Mouse (Mus musculus): Measurements from ENCODE around the gene Nip7. TPM values are rescaled to one million over a fixed set of nuclear protein-coding genes. Genes with fewer than 3 reads are reported as not detected.

Nip7 gene
- polyA plus RNA-seq (2014; fragmentation: Nextera tagmentation; extraction: Ambion mirVana), result 101 and 108 TPM in 2 replicates

- under 1% methylated on average over 88 of the region's 88 CpGs for WGBS
- Histone ChIP-seq H3K27me3 (ENCODE audit: insufficient read depth, low read length) (no peaks in the 10 kb centered on the region), H3K27ac (ENCODE audit: low read depth) (peak within 1 kb of the TSS; percentile 80), H3K4me1 (ENCODE audit: insufficient read depth) (no peaks in the 10 kb centered on the region), H3K4me2 (peak within 1 kb of the TSS; percentile 82), H3K9ac (peak within 1 kb of the TSS; percentile 80), H3K9me3 (ENCODE audit: low read depth, low read length) (no peaks in the 10 kb centered on the region), H3K36me3 (ENCODE audit: insufficient read depth) (peaks cover 56% of the 10 kb centered on the region), H3K4me3 (ENCODE audit: low read depth, low read length) (peak within 1 kb of the TSS; percentile 100)
- TF ChIP-seq CTCF (IDR thresholded peaks at IDR 0.05; ENCODE audit: low read depth), result 0 out of 2 replicates have a peak, but pooled peaks have one; percentile 3
- peak; percentile 97 for ATAC-seq (ENCODE audit: insufficient read depth)
- peak; percentile 99 for DNase-seq
Observed at GRCm38 (mm10) chr8:107056076-107056972, at the start of gene Nip7, which contains the start of gene Cog8. Nip7 (plus strand) TSS chr8:107056877. Cog8 (minus strand) TSS chr8:107056689.

GRCm38 (mm10) chr8:107007795-107008194 is 48.9 kb upstream of the Nip7 start:
- H3K9ac ChIP-seq, result no peak overlapping the region
- H3K4me1 ChIP-seq (ENCODE audit: insufficient read depth), result no peaks in the 10 kb centered on the region
- H3K27me3 ChIP-seq (ENCODE audit: insufficient read depth, low read length), result no peaks in the 10 kb centered on the region
- H3K4me2 ChIP-seq, result no peak overlapping the region
- no peak overlapping the region for H3K27ac ChIP-seq (ENCODE audit: low read depth)
- no peak for ATAC-seq (ENCODE audit: insufficient read depth)
- H3K9me3 ChIP-seq (ENCODE audit: low read depth, low read length), result no peaks in the 10 kb centered on the region
- TF ChIP-seq CTCF (IDR thresholded peaks at IDR 0.05; ENCODE audit: low read depth), result no peak
- H3K36me3 ChIP-seq (ENCODE audit: insufficient read depth), result peaks cover 61% of the 10 kb centered on the region
- no peak for DNase-seq
- 78% methylated on average over 3 of the region's 3 CpGs for WGBS
- no peak overlapping the region for H3K4me3 ChIP-seq (ENCODE audit: low read depth, low read length)

GRCm38 (mm10) chr8:107012666-107013065 is 44.0 kb upstream of the Nip7 start:
- Histone ChIP-seq H3K9me3 (ENCODE audit: low read depth, low read length) (no peaks in the 10 kb centered on the region), H3K4me2 (no peak overlapping the region), H3K4me1 (ENCODE audit: insufficient read depth) (no peaks in the 10 kb centered on the region), H3K9ac (no peak overlapping the region), H3K27me3 (ENCODE audit: insufficient read depth, low read length) (no peaks in the 10 kb centered on the region), H3K4me3 (ENCODE audit: low read depth, low read length) (no peak overlapping the region), H3K27ac (ENCODE audit: low read depth) (no peak overlapping the region), H3K36me3 (ENCODE audit: insufficient read depth) (peaks cover 46% of the 10 kb centered on the region)
- 74% methylated on average over 2 of the region's 2 CpGs for WGBS
- DNase-seq (no peak), ATAC-seq (ENCODE audit: insufficient read depth) (no peak)
- TF ChIP-seq CTCF (IDR thresholded peaks at IDR 0.05; ENCODE audit: low read depth), result no peak

- H3K4me1 ChIP-seq (ENCODE audit: insufficient read depth), result no peaks in the 10 kb centered on the region
- no peak overlapping the region for H3K9ac ChIP-seq
- TF ChIP-seq CTCF (IDR thresholded peaks at IDR 0.05; ENCODE audit: low read depth), result no peak
- H3K4me3 ChIP-seq (ENCODE audit: low read depth, low read length), result no peak overlapping the region
- no peaks in the 10 kb centered on the region for H3K27me3 ChIP-seq (ENCODE audit: insufficient read depth, low read length)
- WGBS, result 68% methylated on average over 1 of the region's 1 CpGs
- no peak overlapping the region for H3K27ac ChIP-seq (ENCODE audit: low read depth)
- H3K4me2 ChIP-seq, result no peak overlapping the region
- DNase-seq (no peak), ATAC-seq (ENCODE audit: insufficient read depth) (no peak)
- peaks cover 38% of the 10 kb centered on the region for H3K36me3 ChIP-seq (ENCODE audit: insufficient read depth)
- no peaks in the 10 kb centered on the region for H3K9me3 ChIP-seq (ENCODE audit: low read depth, low read length)
Observed at GRCm38 (mm10) chr8:107014915-107015314, 41.8 kb upstream of the Nip7 start.

- 87% methylated on average over 8 of the region's 8 CpGs for WGBS
Observed at GRCm38 (mm10) chr8:107023479-107023878, 33.2 kb upstream of the Nip7 start.

GRCm38 (mm10) chr8:107029310-107029709 is 27.4 kb upstream of the Nip7 start:
- Histone ChIP-seq H3K27me3 (ENCODE audit: insufficient read depth, low read length) (no peaks in the 10 kb centered on the region), H3K9ac (no peak overlapping the region), H3K27ac (ENCODE audit: low read depth) (no peak overlapping the region), H3K4me1 (ENCODE audit: insufficient read depth) (peaks cover 5% of the 10 kb centered on the region; the same call in 1 of the 2 replicates), H3K36me3 (ENCODE audit: insufficient read depth) (no peaks in the 10 kb centered on the region), H3K9me3 (ENCODE audit: low read depth, low read length) (no peaks in the 10 kb centered on the region), H3K4me3 (ENCODE audit: low read depth, low read length) (no peak overlapping the region), H3K4me2 (no peak overlapping the region)
- TF ChIP-seq CTCF (IDR thresholded peaks at IDR 0.05; ENCODE audit: low read depth), result no peak
- ATAC-seq (ENCODE audit: insufficient read depth) (no peak), DNase-seq (no peak)
- WGBS, result 52% methylated on average over 3 of the region's 3 CpGs

More at GRCm38 (mm10) chr8:107023479-107023878, 33.2 kb upstream of the Nip7 start:
- H3K9me3 ChIP-seq (ENCODE audit: low read depth, low read length), result no peaks in the 10 kb centered on the region
- no peak overlapping the region for H3K4me2 ChIP-seq
- TF ChIP-seq CTCF (IDR thresholded peaks at IDR 0.05; ENCODE audit: low read depth), result no peak
- no peaks in the 10 kb centered on the region for H3K27me3 ChIP-seq (ENCODE audit: insufficient read depth, low read length)
- no peak overlapping the region for H3K4me3 ChIP-seq (ENCODE audit: low read depth, low read length)
- ATAC-seq (ENCODE audit: insufficient read depth) (no peak), DNase-seq (no peak)
- no peaks in the 10 kb centered on the region for H3K4me1 ChIP-seq (ENCODE audit: insufficient read depth)
- no peaks in the 10 kb centered on the region for H3K36me3 ChIP-seq (ENCODE audit: insufficient read depth)
- H3K27ac ChIP-seq (ENCODE audit: low read depth), result no peak overlapping the region
- H3K9ac ChIP-seq, result no peak overlapping the region

- ATAC-seq (ENCODE audit: insufficient read depth) (no peak), DNase-seq (no peak)
- Histone ChIP-seq H3K9ac (no peak overlapping the region), H3K9me3 (ENCODE audit: low read depth, low read length) (no peaks in the 10 kb centered on the region), H3K27ac (ENCODE audit: low read depth) (no peak overlapping the region), H3K36me3 (ENCODE audit: insufficient read depth) (no peaks in the 10 kb centered on the region), H3K4me2 (no peak overlapping the region), H3K4me1 (ENCODE audit: insufficient read depth) (peaks cover 5% of the 10 kb centered on the region; the same call in 1 of the 2 replicates), H3K4me3 (ENCODE audit: low read depth, low read length) (no peak overlapping the region), H3K27me3 (ENCODE audit: insufficient read depth, low read length) (no peaks in the 10 kb centered on the region)
- whole genome bisulfite sequencing, result 64% methylated on average over 5 of the region's 5 CpGs
- TF ChIP-seq CTCF (IDR thresholded peaks at IDR 0.05; ENCODE audit: low read depth), result no peak
Observed at GRCm38 (mm10) chr8:107030058-107030457, 26.6 kb upstream of the Nip7 start.

Measured in lung, embryonic 14.5 days (tissue).